Mouse (Mus musculus): ENCODE measurements at regions not wholly inside any gene's neighbourhood (a gene's known extent, or its start where the extent isn't known, plus 50 kb on each side); places are given as distances from the start of the nearest gene placed in this dataset.

Small RNA genes lying in the stretch of these regions (microRNA-seq; reads per million reads assigned to microRNA genes)
- gene Gm44495 (ENCODE audit: borderline number of aligned reads in 2 of 2), result 0 reads per million in 2 experiments

Data from adrenal gland, adult 18-20 months (tissue).